In genomic region chr15:80797757-80798156, GRCm38 (mm10) we compare ENCODE assay signal across 8 mouse cellular contexts.
A peak's percentile ranks its signal among the peaks of the same experiment; 100 is the strongest.
DNase-seq lines count a peak whose midpoint lies in the region; ATAC-seq and TF ChIP-seq lines count a peak whose summit lies in the region.

No protein-coding gene starts in this region.

- no peaks in the 10 kb centered on the region for H3K9me3 ChIP-seq in embryonic facial prominence, embryonic 10.5 days
- no peaks in the 10 kb centered on the region for H3K9me3 ChIP-seq in heart, postnatal 0 days (replicated peaks; ENCODE audit: control insufficient read depth, low read length)
- H3K9me3 ChIP-seq in midbrain, embryonic 10.5 days (replicated peaks): no peaks in the 10 kb centered on the region

- H3K4me3 ChIP-seq in embryonic facial prominence, embryonic 10.5 days: peak overlapping the region; percentile 73
- H3K4me3 ChIP-seq in heart, postnatal 0 days (ENCODE audit: low read depth, low read length): peak overlapping the region; percentile 76
- peak overlapping the region; percentile 72 for H3K4me3 ChIP-seq in midbrain, embryonic 10.5 days

- peak; percentile 59 for ATAC-seq in heart, postnatal 0 days (ENCODE audit: insufficient read depth, low read depth)

- peak overlapping the region; percentile 47 for H3K9ac ChIP-seq in heart, postnatal 0 days (replicated peaks; ENCODE audit: low read depth, low read length)

- no peaks in the 10 kb centered on the region for H3K36me3 ChIP-seq in embryonic facial prominence, embryonic 10.5 days (replicated peaks)
- no peaks in the 10 kb centered on the region for H3K36me3 ChIP-seq in heart, postnatal 0 days (replicated peaks; ENCODE audit: control insufficient read depth, insufficient read depth, low read length)
- H3K36me3 ChIP-seq in midbrain, embryonic 10.5 days: no peaks in the 10 kb centered on the region

- H3K27me3 ChIP-seq in embryonic facial prominence, embryonic 10.5 days (replicated peaks; ENCODE audit: low read depth, poor library complexity, severe bottlenecking): no peaks in the 10 kb centered on the region
- no peaks in the 10 kb centered on the region for H3K27me3 ChIP-seq in heart, postnatal 0 days (ENCODE audit: control insufficient read depth, insufficient read depth, low read length)
- H3K27me3 ChIP-seq in midbrain, embryonic 10.5 days (ENCODE audit: low read depth, poor library complexity, severe bottlenecking): no peaks in the 10 kb centered on the region

- under 1% methylated on average over 6 of the region's 6 CpGs for WGBS in embryonic facial prominence, embryonic 10.5 days
- WGBS in heart, postnatal 0 days: 0% methylated on average over 6 of the region's 6 CpGs
- 0% methylated on average over 6 of the region's 6 CpGs for WGBS in midbrain, embryonic 10.5 days

- intact Hi-C loops in heart, postnatal 25 days (cut with DNase I): loop anchor here (5.0 kb wide), 2 partner anchors 90 to 150 kb away; partner anchors contain the start of gene Adsl
- intact Hi-C loops in left cerebral cortex, postnatal 36 days (cut with DNase I): loop anchor here (1.0 to 5.0 kb wide), 3 partner anchors 40 to 86 kb away; partner anchors contain the start of gene Tnrc6b

- TF ChIP-seq CTCF in heart, postnatal 0 days (IDR thresholded peaks at IDR 0.05; ENCODE audit: low read depth): no peak

- DNase-seq in heart, adult 11 months: peak; percentile 94
- DNase-seq in heart, postnatal 25 days (ENCODE audit: low spot score): no peak
- DNase-seq in adrenal gland, adult 8-10 months: peak; percentile 26
- peak; percentile 56 for DNase-seq in embryonic facial prominence, embryonic 10.5 days (ENCODE audit: low spot score)
- DNase-seq in heart, postnatal 0 days (ENCODE audit: low spot score): peak; percentile 67
- peak; percentile 17 to 22 for DNase-seq in left cerebral cortex, postnatal 36 days (ENCODE audit: low spot score in 2 of 2)
- DNase-seq in midbrain, embryonic 10.5 days (ENCODE audit: low spot score): peak; percentile 67
- DNase-seq in spleen, postnatal 4 days (ENCODE audit: low spot score in 2 of 2): peak; percentile 32 to 72

- H3K4me2 ChIP-seq in heart, postnatal 0 days (ENCODE audit: low read depth, low read length): peak overlapping the region; percentile 76

- H3K27ac ChIP-seq in embryonic facial prominence, embryonic 10.5 days (replicated peaks): peak overlapping the region; percentile 95
- H3K27ac ChIP-seq in heart, postnatal 0 days (ENCODE audit: low read depth): peak overlapping the region; percentile 80
- peak overlapping the region; percentile 95 for H3K27ac ChIP-seq in midbrain, embryonic 10.5 days (replicated peaks)

- H3K4me1 ChIP-seq in embryonic facial prominence, embryonic 10.5 days: peaks cover 39% of the 10 kb centered on the region
- peaks cover 13% of the 10 kb centered on the region for H3K4me1 ChIP-seq in heart, postnatal 0 days (ENCODE audit: control insufficient read depth, insufficient read depth)
- H3K4me1 ChIP-seq in midbrain, embryonic 10.5 days: peaks cover 39% of the 10 kb centered on the region

- no peak for TF ChIP-seq EP300 in heart, postnatal 0 days (IDR thresholded peaks at IDR 0.05; ENCODE audit: low read depth)
